Mouse (Mus musculus) olfactory bulb, adult 2 months (tissue): Measurements from ENCODE around the gene Cog1. TPM values are rescaled to one million over a fixed set of nuclear protein-coding genes. Genes with fewer than 3 reads are reported as not detected.
"Not testable (repeated sequence)": the region's sequence is repeated elsewhere in the genome, so short reads cannot be mapped to it uniquely, and the experiment has no call there.

Source experiments
- H3K27ac ChIP-seq: fragments of 200-500 bp; 2 replicates; pipeline ENCODE4 v1.5.1; 2012; ENCODE audit warnings: low read depth, low read length; ENCODE audit not compliant: insufficient read depth
- H3K4me1 ChIP-seq: fragments of 200-500 bp; 2 replicates; pipeline ENCODE4 v1.6.1; 2012; ENCODE audit warnings: low read length; ENCODE audit not compliant: control insufficient read depth, insufficient read depth
- H3K4me3 ChIP-seq: fragments of 200-500 bp; 2 replicates; pipeline ENCODE4 v1.5.1; 2012; ENCODE audit warnings: mild to moderate bottlenecking, low read depth, low read length, moderate library complexity; ENCODE audit not compliant: insufficient read depth
- CTCF ChIP-seq: fragments of 200-500 bp; IDR thresholded peaks from 2 replicates; pipeline ENCODE4 v1.5.1; 2012; ENCODE audit warnings: low read depth, mild to moderate bottlenecking, low read length, moderate library complexity; ENCODE audit not compliant: insufficient read depth
- POLR2A ChIP-seq: fragments of 200-500 bp; IDR thresholded peaks from 2 replicates; pipeline ENCODE4 v1.6.1; 2012; ENCODE audit warnings: mild to moderate bottlenecking, low read depth, low read length, moderate library complexity; ENCODE audit not compliant: insufficient read depth
- WGBS: fragments of 180-500 bp; shearing (Covaris S2); methylation state at CpG from one replicate; pipeline ENCODE4 v1.1.7; 2018; 5-methylcytosine and 5-hydroxymethylcytosine counted together
- polyA plus RNA-seq: library from polyadenylated mRNA; stranded (reverse); fragments of >200 nt; gene quantifications from 2 replicates; pipeline ENCODE4 v1.2.4, GENCODE M21; 2012; ENCODE audit warnings: low replicate concordance; ENCODE audit not compliant: missing spikeins, insufficient read depth, insufficient read length

Cog1 gene
- polyA plus RNA-seq, 1 experiment: not detected

DNA sequence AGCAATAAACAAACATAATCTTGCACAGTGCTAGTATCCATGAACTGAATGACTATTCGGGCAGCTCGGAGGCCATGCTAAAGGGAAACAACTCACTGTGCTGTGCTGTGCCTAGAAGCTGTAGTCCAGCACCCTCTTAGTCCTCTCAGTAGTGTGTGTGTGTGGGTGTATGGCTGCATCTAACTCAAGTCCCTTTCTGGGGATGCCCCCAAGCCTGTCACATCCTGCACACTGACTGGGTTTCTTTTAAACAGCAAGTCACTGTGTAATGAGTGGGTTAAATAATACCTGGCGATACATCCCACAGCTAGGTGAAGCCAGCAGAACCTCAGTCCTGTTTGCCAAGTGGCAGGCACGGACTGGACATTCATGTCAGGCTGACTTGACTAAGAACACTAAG, 9.8 kb downstream of the Cog1 start:
- Histone ChIP-seq H3K27ac (no peak overlapping the region), H3K4me1 (peaks cover 8% of the 10 kb centered on the region; the same call in 1 of the 2 replicates), H3K4me3 (no peak overlapping the region)
- WGBS: 89% methylated on average over 4 of the region's 4 CpGs
- TF ChIP-seq CTCF (no peak), POLR2A (no peak)

DNA sequence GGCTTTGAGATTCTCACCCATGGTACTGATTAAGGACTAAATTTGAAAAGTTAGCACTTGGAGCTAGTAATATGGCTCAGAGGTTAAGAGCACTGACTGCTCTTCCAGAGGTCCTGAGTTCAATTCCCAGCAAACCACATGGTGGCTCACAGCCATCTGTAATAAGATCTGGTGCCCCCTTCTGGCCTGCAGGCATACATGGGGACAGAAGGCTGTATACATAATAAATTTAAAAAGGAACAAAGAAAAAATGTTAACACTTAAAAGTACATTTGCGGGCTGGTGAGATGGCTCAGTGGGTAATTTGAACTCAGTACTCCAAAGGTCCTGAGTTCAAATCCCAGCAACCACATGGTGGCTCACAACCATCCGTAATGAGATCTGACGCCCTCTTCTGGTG, 11.2 kb downstream of the Cog1 start:
- not testable (repeated sequence) for H3K27ac ChIP-seq, H3K4me1 ChIP-seq, H3K4me3 ChIP-seq
- WGBS: 95% methylated on average over 3 of the region's 3 CpGs

DNA sequence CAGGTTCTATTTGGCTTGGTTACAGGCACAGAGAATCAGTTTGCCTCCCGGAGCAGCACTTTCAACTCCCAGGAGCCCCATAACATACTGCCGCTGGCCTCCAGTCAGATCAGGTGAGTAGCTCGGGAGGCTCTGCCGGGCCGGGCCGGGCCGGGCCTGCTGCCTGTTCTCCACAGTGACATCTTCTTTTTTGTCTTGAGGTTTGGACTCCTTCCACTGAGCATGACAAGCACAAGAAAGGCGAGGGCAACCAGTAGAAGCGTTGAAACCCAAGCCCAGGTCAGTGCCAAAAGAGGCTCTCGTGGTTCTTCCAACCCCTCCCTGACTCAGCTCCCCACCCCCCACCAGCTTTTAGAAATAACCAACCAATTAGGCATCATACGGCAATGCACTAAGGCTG, 12.0 kb downstream of the Cog1 start:
- TF ChIP-seq CTCF: no peak
- no peak for TF ChIP-seq POLR2A
- 76% methylated on average over 11 of the region's 11 CpGs for WGBS
- no peak overlapping the region for H3K4me3 ChIP-seq

DNA sequence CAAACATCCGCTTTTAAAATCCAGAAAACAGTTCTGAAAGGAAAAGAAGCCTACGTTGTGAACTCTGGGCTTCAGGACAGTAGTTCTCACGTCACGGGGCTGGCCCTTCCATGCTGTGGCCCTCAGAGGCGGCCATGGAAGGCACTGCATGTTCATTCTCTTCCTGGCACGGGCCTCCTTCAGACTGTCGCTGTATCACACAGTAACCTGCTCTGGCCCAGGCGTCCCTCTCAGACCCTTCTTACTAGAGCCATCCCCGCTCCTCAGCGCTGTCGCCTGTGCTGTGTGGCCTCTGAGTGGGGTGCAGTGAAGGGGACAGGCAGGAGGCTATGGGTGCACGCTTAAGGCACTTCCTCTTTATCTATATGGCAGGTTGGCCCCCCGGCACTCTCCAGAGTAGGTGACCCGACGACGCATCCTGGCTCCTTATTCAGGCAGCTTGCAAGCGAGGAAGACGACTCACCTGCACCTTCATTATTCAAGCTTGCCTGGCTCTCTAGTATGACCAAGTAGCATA, 12.9 kb downstream of the Cog1 start:
- Histone ChIP-seq H3K4me3 (no peak overlapping the region), H3K27ac (no peak overlapping the region), H3K4me1 (peaks cover 4% of the 10 kb centered on the region; the same call in 1 of the 2 replicates)
- TF ChIP-seq POLR2A (no peak), CTCF (no peak)
- 90% methylated on average over 18 of the region's 18 CpGs for WGBS

More for the DNA sequence above, 12.0 kb downstream of the Cog1 start:
- no peak overlapping the region for H3K27ac ChIP-seq
- H3K4me1 ChIP-seq: peaks cover 7% of the 10 kb centered on the region; the same call in 1 of the 2 replicates

DNA sequence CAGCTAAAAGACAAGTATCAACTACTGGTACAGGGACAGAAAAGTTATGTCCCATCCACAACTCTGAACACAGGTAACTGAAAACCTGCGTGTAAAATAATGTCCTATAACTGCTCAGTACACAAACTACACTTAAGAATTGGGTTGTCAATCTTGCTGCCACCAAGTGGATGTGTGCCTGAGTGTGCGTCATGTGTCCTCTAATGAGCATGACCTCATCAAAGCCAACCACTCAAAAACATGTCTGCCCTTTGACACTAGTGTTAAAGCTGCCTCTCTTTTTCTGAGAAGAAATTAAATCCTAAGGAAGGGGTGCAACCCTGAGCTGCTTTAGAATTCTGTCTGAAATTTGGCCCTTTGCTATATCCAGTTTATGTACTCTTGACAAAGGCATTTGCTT, 15.3 kb downstream of the Cog1 start:
- Histone ChIP-seq H3K4me1 (peaks cover 12% of the 10 kb centered on the region), H3K27ac (no peak overlapping the region), H3K4me3 (no peak overlapping the region)
- TF ChIP-seq POLR2A: no peak
- TF ChIP-seq CTCF: no peak
- WGBS: 71% methylated on average over 2 of the region's 2 CpGs

DNA sequence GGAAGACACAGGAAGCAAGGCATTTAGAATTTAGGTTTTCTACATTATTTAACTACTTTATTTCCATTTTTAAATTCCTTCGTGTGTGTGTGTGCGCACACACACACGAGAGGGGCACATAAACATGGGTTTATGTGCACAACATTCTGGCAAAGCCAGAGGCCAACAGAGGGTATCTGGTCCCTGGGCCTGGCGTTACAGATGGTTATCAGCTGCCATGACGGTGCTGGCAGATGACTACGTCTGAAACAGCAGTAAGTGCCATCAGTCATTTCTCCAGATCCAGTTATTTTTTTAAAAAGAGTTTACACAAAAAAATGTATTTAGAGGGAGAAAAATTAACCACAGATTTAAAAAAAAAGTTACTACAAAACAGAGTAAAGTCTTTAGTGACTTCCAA, 17.2 kb downstream of the Cog1 start:
- WGBS: 86% methylated on average over 6 of the region's 6 CpGs
- TF ChIP-seq POLR2A: no peak
- no peak for TF ChIP-seq CTCF
- no peak overlapping the region for H3K27ac ChIP-seq
- H3K4me1 ChIP-seq: peaks cover 12% of the 10 kb centered on the region
- no peak overlapping the region for H3K4me3 ChIP-seq

DNA sequence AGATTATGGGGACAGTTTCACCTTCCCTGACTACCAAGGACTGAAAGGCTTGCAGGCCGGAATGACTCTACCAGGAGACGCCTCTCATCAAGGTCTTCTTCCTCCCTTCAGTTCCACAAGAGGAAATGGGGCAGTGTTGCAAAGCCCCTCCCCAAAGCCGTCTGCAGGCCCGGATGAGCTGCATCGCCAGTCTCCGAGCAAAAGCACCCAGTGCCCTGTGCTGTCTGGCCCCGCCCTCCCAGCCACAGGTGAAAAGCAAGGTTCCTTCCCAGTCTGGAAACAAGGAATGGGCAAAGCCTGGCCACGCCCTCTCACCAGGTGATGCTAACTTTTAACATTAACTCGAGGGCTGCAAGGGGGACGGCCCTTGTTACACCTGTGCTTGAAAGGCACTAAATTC, 17.7 kb downstream of the Cog1 start:
- TF ChIP-seq CTCF (no peak), POLR2A (no peak)
- no peak overlapping the region for H3K27ac ChIP-seq
- peaks cover 12% of the 10 kb centered on the region for H3K4me1 ChIP-seq
- no peak overlapping the region for H3K4me3 ChIP-seq
- WGBS: 60% methylated on average over 10 of the region's 10 CpGs

DNA sequence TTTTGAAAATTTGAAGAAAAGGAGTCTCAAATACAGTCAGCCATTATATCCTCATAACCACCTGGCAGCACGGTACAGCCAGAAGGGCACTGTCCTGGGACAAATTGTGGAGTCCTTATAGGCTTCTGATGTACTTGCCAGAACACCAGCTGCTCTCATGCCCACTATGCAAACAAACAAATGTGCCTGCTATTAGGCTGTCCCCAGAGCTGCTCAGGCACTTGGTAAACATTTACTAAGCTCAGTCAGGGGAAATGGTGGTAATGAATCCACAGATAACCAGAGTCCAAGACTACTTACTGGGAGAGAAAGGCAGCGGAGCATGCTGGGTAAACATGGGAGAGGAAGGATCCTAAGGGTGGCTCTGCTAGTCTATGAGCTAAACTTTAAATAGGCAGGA, 18.2 kb downstream of the Cog1 start:
- TF ChIP-seq POLR2A (no peak), CTCF (no peak)
- Histone ChIP-seq H3K4me1 (peaks cover 12% of the 10 kb centered on the region), H3K27ac (no peak overlapping the region), H3K4me3 (no peak overlapping the region)
- WGBS: 43% methylated on average over 2 of the region's 2 CpGs

DNA sequence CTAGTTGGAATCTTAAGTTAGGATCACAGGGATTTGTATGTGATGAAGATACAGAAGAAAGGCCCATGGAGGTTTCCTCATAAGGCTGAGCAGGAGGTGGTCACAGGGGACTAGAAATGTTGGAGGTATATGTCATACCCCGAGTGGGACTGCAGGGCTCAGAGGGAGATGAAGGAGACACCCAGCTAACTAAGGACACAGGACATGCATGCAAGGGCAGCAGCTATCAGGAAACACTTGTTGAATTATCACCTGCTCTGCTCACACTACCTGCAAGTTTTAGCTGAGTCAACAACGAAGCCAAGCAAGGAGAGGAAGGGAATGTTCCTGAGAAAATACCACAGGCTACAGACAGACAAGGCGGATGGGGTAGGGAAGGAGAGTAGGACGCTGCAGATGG, 18.7 kb downstream of the Cog1 start:
- Histone ChIP-seq H3K27ac (no peak overlapping the region), H3K4me3 (no peak overlapping the region), H3K4me1 (peaks cover 12% of the 10 kb centered on the region)
- 84% methylated on average over 4 of the region's 4 CpGs for WGBS
- TF ChIP-seq POLR2A (no peak), CTCF (no peak)

DNA sequence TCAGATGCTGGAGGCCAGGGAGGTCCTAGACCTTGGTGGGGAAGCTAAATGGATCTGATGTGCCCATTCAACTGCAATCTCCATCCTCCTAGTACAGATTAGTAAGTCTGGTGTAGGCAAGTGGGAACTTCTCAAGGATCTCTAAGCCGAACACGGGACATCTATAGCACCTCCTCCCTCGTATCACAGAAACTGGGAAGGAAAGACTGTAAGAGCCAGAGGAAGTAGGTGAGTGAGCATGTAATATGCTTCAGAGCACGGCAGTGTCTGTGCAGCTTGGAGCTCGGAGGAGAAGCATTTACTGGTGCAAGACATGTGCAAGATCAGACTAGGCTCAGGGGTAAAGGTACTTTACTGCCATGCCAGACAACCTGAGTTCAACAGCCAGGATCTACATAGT, 19.9 kb downstream of the Cog1 start:
- Histone ChIP-seq H3K27ac (no peak overlapping the region), H3K4me3 (no peak overlapping the region), H3K4me1 (peaks cover 12% of the 10 kb centered on the region)
- WGBS: 83% methylated on average over 5 of the region's 5 CpGs
- TF ChIP-seq CTCF (no peak), POLR2A (no peak)
